Mouse (Mus musculus) CH12.LX (cell line): Measurements from ENCODE around the gene Eva1b.

ENCODE experiments used
- CTCF ChIP-seq, 2 experiments: IDR thresholded peaks in 1 of 2; conservative IDR thresholded peaks in 1 of 2; 2 replicates each; pipeline ENCODE4 v1.5.1; 2011 to 2012; ENCODE audit warnings: low read depth in 2 of 2, low read length in 2 of 2, improper control_type of control experiment in 1 of 2, inconsistent platforms in 1 of 2, mild to moderate bottlenecking in 1 of 2, moderate library complexity in 1 of 2
- MAX ChIP-seq: IDR thresholded peaks from 2 replicates; pipeline ENCODE4 v1.6.1; 2011; ENCODE audit warnings: low read length, improper control_type of control experiment
- POLR2A ChIP-seq: IDR thresholded peaks from 2 replicates; pipeline ENCODE4 v1.6.1; 2011; ENCODE audit warnings: low read depth, mild to moderate bottlenecking, improper control_type of control experiment, low read length

- no peak for TF ChIP-seq CTCF (conservative IDR thresholded peaks at IDR 0.05 in 1 of 2, IDR thresholded peaks at IDR 0.05 in 1 of 2; ENCODE audit: low read depth in 2 of 2, low read length in 2 of 2)
- no peak for TF ChIP-seq POLR2A
- TF ChIP-seq MAX, result no peak
Observed at GRCm38 (mm10) chr4:126161456-126161855, 13.9 kb downstream of the Eva1b start.
